Mouse (Mus musculus) embryonic facial prominence, embryonic 12.5 days (tissue): ENCODE measurements around the gene Anxa11. TPM values are rescaled to one million over a fixed set of nuclear protein-coding genes. Genes with fewer than 3 reads are reported as not detected.
"Not testable (repeated sequence)": the region's sequence is repeated elsewhere in the genome, so short reads cannot be mapped to it uniquely, and the experiment has no call there.

Experiments used
- ATAC-seq: fragments of 200-750 bp; cut with Nextera tagmentation; 2 replicates; pipeline ENCODE4 v1.8.0; 2017; ENCODE audit not compliant: insufficient number of reproducible peaks, insufficient read depth, low FRiP score, low TSS enrichment
- H3K27ac ChIP-seq: fragments of 300-500 bp; sonication (generic); 2 replicates; pipeline ENCODE4 v1.5.1; 2016; ENCODE audit warnings: mild to moderate bottlenecking
- H3K27me3 ChIP-seq: fragments of 300-500 bp; sonication (generic); 2 replicates; pipeline ENCODE4 v1.6.1; 2016; ENCODE audit warnings: mild to moderate bottlenecking, moderate library complexity
- H3K36me3 ChIP-seq: fragments of 300-500 bp; sonication (generic); 2 replicates; pipeline ENCODE4 v1.6.1; 2016; ENCODE audit warnings: mild to moderate bottlenecking
- H3K4me1 ChIP-seq: fragments of 300-500 bp; sonication (generic); 2 replicates; pipeline ENCODE4 v1.6.1; 2016
- H3K4me2 ChIP-seq: fragments of 300-500 bp; sonication (generic); replicated peaks from 2 replicates; pipeline ENCODE4 v1.6.1; 2016; ENCODE audit warnings: mild to moderate bottlenecking, moderate library complexity
- H3K4me3 ChIP-seq: fragments of 300-500 bp; sonication (generic); 2 replicates; pipeline ENCODE4 v1.5.1; 2016; ENCODE audit warnings: mild to moderate bottlenecking
- H3K9ac ChIP-seq: fragments of 300-500 bp; sonication (generic); 2 replicates; pipeline ENCODE4 v1.6.1; 2016; ENCODE audit warnings: mild to moderate bottlenecking, moderate library complexity
- H3K9me3 ChIP-seq: fragments of 300-500 bp; sonication (generic); 2 replicates; pipeline ENCODE4 v1.6.1; 2016; ENCODE audit warnings: mild to moderate bottlenecking, moderate library complexity
- WGBS: fragments of 180-500 bp; shearing (Covaris S2); methylation state at CpG from one replicate; pipeline ENCODE4 v1.1.7; 2016; 5-methylcytosine and 5-hydroxymethylcytosine counted together
- polyA plus RNA-seq: library from polyadenylated mRNA; unstranded; fragments of >200 nt; fragmentation: Nextera tagmentation; extraction: Ambion mirVana; gene quantifications from 2 replicates; pipeline ENCODE4 v1.2.1, GENCODE M21; 2016

Anxa11 gene
- polyA plus RNA-seq = 9.8 and 14.4 TPM in 2 replicates

DNA sequence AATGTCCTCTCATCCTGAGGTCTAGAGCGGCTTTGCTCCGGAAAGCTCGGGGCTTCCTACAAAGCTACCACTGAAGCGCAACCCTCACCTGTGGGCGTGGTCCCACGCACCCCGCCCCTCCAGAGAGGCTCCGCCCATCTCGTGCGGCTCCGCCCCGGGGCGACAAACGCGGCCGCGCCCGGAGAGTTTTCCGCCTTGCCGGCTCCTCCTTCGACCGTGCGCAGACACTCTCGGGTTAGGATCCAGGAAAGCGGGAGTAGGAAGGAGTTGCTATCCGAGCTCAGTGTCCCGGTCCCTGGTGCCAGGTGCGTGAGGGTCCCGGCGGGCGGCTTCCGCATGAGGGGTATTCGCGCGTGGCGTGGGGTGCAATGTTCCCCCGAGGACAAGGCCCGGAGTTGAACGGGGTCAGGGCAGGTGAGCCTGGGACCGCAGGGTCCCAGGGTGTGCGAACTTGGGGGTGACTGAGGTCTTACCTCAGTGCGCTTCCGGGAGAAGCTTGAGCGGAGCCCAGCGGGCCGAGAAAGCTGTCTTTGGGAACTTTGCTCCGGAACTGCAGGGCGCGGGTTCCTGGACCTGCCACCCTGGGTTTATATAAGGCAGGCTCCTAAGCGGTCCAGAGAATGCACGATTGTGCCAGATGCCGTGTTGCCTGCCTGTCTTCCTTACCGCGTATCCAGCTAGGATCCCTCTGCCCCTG lies at the start of gene Anxa11:
TSS of gene Anxa11 (plus strand) at position 166 of the 697 bp plus-strand sequence.
- Histone ChIP-seq H3K36me3 (no peaks in the 10 kb centered on the region), H3K27ac (no peak within 1 kb of the TSS), H3K4me2 (peak within 1 kb of the TSS; percentile 98), H3K27me3 (peaks cover 22% of the 10 kb centered on the region), H3K4me3 (peak within 1 kb of the TSS; percentile 64), H3K4me1 (peaks cover 13% of the 10 kb centered on the region; the same call in 1 of the 2 replicates), H3K9ac (peak within 1 kb of the TSS; percentile 54), H3K9me3 (no peaks in the 10 kb centered on the region)
- under 1% methylated on average over 54 of the region's 54 CpGs for WGBS
- peak; percentile 70; the same call in 1 of the 2 replicates for ATAC-seq

DNA sequence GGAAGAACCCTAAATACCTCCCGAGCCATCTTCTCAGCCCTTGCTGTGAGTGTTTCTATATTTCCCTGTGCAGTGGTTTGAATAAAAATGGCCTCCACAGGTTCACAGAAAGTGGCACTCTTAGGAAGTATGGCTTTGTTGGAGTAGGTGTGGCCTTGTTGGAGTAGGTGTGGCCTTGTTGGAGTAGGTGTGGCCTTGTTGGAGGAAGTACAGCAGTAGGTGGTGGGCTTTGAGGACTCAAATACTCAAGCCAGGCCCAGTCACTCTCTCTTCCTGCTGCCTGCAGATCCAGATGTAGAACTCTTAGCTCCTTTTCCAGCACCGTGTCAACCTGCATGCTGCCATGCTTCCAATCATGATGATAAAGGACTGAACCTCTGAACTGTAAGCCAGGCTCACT lies 47.6 kb upstream of the Anxa11 start:
- no peak overlapping the region for H3K4me3 ChIP-seq
- no peak overlapping the region for H3K4me2 ChIP-seq
- ATAC-seq = no peak
- 0 out of 2 replicates have a peak overlapping the region, but pooled peaks have one; percentile 90 for H3K27ac ChIP-seq
- WGBS = 98% methylated on average over 2 of the region's 2 CpGs
- H3K9me3 ChIP-seq = no peaks in the 10 kb centered on the region
- H3K9ac ChIP-seq = no peak overlapping the region
- H3K4me1 ChIP-seq = peaks cover 22% of the 10 kb centered on the region
- H3K27me3 ChIP-seq = no peaks in the 10 kb centered on the region
- H3K36me3 ChIP-seq = no peaks in the 10 kb centered on the region

DNA sequence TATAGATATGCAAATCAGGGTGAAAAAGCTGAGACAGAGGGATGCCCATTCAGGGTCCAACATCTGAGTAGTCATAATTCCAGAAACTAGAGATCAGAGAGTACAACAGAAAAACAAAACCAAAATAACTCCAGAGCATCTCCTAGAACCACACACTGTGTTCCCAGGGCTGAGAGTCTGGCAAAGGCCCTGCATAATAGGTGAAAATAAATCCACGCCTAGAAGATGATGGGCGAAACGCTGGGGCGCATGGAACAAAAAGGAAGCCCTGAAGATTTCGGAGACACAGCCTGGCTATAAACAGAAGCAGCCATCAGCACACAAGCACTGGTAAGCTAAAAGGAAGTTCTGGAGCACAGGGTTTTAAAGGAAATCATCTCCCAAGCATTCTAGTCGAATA lies 46.9 kb upstream of the Anxa11 start:
- 64% methylated on average over 6 of the region's 6 CpGs for WGBS
- H3K9me3 ChIP-seq = no peaks in the 10 kb centered on the region
- ATAC-seq = no peak
- H3K9ac ChIP-seq = no peak overlapping the region
- peaks cover 26% of the 10 kb centered on the region for H3K4me1 ChIP-seq
- H3K27ac ChIP-seq = peak overlapping the region; percentile 90
- H3K36me3 ChIP-seq = no peaks in the 10 kb centered on the region
- H3K27me3 ChIP-seq = no peaks in the 10 kb centered on the region
- H3K4me2 ChIP-seq = no peak overlapping the region
- H3K4me3 ChIP-seq = no peak overlapping the region

DNA sequence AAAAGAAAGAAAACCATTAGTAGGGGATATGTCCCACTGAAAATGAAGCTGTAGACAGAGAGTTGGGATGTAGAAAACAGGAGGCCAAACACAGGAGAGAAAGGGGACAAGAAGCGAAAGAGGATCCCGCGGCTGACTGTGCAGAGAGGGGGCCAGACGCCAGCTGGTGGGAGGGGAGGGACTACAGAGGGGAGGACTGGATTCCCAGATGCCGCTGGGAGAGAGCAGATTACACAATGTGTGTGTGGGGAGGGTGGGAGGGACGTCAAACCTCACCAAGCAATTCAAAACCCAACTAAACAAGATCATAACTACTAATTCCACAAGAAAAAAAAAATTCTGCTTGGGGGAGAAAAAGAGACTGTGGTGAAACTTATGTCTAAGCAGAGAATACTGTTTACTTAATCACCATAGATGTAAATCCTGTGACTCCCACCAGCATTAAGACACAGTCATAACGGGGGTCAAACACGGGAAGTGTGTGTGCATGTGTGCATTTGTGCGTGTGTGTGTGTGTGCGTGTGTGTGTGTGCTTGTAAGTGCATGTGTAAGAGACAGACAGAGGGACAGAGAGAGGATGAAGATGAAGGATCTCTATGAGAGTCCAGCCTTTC lies 46.3 kb upstream of the Anxa11 start:
- no peaks in the 10 kb centered on the region for H3K9me3 ChIP-seq
- no peaks in the 10 kb centered on the region for H3K27me3 ChIP-seq
- peaks cover 27% of the 10 kb centered on the region for H3K4me1 ChIP-seq
- H3K4me3 ChIP-seq = no peak overlapping the region
- H3K9ac ChIP-seq = no peak overlapping the region
- no peaks in the 10 kb centered on the region for H3K36me3 ChIP-seq
- peak overlapping the region; percentile 90 for H3K27ac ChIP-seq
- WGBS = 26% methylated on average over 10 of the region's 10 CpGs
- peak; percentile 76 for ATAC-seq
- H3K4me2 ChIP-seq = no peak overlapping the region; the same call in 1 of the 2 replicates

DNA sequence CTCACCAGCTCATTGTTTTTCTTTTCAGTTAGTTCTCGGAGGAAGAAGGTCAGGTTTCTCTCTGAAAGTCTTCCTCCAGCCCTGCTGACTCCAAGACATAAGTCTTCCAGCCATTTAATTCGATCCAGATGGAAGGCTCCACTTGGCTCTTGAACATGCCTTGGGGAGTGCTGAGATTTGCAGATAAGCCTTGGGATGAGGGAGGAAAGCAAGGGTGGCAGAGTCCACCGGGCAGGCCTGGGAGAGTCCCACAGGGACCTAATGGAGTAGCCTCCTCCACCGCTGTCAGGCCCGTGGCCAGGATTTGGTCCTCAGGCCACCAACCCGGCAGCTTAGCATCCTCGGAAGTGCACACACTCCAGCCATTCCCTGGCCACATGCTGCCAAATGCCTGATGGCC lies 45.3 kb upstream of the Anxa11 start:
- Histone ChIP-seq H3K27me3 (no peaks in the 10 kb centered on the region), H3K4me2 (no peak overlapping the region), H3K4me3 (no peak overlapping the region), H3K4me1 (peaks cover 27% of the 10 kb centered on the region), H3K9ac (no peak overlapping the region), H3K36me3 (no peaks in the 10 kb centered on the region), H3K9me3 (no peaks in the 10 kb centered on the region), H3K27ac (peak overlapping the region; percentile 90)
- WGBS = 18% methylated on average over 7 of the region's 7 CpGs
- ATAC-seq = no peak

DNA sequence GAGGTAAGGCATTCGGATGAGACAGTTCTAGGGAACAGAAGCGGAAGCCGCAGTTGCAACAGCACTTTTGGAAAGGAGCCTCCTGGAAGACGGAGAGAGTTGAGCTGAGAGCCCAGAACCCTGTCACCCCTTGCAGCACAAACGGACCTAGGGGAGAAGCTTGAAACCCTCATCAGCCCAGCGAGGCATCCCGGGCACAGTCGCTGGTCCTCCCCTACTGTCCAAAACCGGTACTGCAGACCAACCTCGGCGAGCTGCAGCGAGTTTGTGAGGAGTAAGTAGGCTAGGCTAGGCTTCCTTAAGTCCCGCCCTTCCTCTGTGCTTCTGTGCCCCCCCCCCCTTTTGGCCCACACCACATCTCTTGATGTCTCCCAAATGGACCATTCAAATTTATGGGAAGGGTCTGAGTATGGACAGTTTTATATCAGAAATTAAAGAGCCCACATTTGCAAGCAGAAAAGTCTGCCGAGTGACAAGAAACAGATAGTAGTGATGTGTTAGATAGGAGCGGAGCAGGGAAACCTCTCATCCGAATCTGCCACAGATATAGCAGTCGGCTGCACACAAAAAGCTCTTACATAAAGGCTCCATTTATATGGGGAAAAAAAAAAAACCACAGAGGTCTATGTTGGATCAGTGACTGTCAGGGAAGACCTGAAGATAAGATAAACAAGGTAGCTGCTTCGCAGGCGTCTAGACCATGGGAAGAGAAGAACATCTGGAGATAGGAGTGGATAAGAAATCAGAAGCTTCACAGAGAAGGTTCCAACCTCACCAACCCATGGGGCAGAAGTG lies 41.6 kb upstream of the Anxa11 start:
- Histone ChIP-seq H3K4me2 (peak overlapping the region; percentile 22; the same call in 1 of the 2 replicates), H3K9ac (no peak overlapping the region), H3K36me3 (no peaks in the 10 kb centered on the region), H3K27ac (no peak overlapping the region), H3K9me3 (no peaks in the 10 kb centered on the region), H3K27me3 (no peaks in the 10 kb centered on the region), H3K4me1 (peaks cover 35% of the 10 kb centered on the region), H3K4me3 (no peak overlapping the region)
- 29% methylated on average over 19 of the region's 19 CpGs for WGBS
- ATAC-seq = no peak

DNA sequence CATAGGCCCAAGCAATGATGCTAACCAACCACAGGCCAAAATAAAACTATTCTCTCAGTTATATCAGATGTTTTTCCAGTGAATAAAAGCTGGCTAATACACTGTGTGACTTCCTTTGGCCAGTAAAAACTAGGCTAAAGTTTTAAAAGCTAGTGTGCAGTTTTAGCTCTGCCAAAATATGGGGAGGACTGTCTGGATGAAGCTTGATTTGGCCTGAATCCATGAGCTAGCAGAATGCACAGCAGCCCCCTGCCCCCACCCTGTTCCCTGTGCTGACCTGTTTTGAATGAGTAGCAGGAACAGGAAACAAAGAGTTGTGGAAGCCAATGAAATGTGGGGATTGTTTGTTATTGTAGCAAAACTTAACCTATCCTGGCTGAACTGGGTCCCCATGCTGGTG lies 39.4 kb upstream of the Anxa11 start:
- H3K36me3 ChIP-seq = no peaks in the 10 kb centered on the region
- H3K9me3 ChIP-seq = no peaks in the 10 kb centered on the region
- H3K9ac ChIP-seq = no peak overlapping the region
- H3K27ac ChIP-seq = no peak overlapping the region
- H3K4me2 ChIP-seq = no peak overlapping the region
- ATAC-seq = no peak
- H3K4me1 ChIP-seq = peaks cover 19% of the 10 kb centered on the region; the same call in 1 of the 2 replicates
- H3K4me3 ChIP-seq = no peak overlapping the region
- no peaks in the 10 kb centered on the region for H3K27me3 ChIP-seq

DNA sequence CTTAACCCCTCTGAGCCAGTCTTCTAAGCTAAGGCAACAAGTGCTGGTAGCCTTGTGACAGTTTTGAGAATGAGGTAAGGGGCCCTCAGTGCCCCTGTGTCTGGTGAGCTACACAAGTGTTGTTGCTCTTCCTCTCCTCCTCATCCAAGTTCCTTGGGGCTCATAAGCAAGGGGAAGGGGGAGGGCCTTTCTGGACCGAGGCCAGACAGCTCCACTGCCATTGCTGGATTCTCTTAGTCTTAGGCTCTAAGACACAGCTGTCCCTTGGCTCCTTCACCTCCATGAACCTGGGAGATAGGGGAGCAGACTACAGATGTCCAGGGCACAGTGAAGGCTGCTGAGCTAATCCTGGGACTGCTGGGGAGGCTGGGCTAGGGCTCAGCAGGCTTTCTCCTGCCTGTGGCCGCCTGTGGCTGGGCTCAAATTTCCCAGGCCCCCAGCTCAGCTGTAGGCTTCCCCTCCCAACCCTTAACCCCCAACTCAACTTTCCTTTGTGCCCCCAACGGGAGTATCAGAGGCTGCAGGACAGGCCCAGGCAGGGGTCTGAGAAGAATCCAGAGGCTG lies 38.6 kb upstream of the Anxa11 start:
- 25% methylated on average over 3 of the region's 3 CpGs for WGBS
- peak; percentile 58 for ATAC-seq

DNA sequence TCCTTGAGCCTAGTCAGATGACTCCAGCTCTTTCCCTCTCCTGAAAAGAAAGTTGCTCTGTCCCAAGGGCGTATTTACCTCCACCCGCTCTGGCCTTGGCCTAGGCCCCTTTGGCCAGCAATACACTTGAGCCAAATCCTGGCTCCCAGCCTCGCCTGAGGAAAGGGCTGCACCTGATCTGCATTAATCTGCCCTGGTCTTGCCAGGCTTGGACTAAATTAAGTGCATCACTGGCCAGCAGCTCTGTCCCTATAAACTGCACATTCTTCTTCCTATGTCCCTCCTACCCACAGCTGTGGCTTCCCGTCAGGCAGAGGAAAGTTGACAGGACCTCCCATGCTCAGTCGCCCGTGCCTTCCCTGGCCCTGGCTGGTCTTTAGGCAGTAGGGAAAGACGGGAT lies 36.1 kb upstream of the Anxa11 start:
- Histone ChIP-seq H3K4me1 (peaks cover 12% of the 10 kb centered on the region; the same call in 1 of the 2 replicates), H3K4me3 (no peak overlapping the region), H3K36me3 (no peaks in the 10 kb centered on the region), H3K4me2 (no peak overlapping the region), H3K27me3 (no peaks in the 10 kb centered on the region), H3K27ac (0 out of 2 replicates have a peak overlapping the region, but pooled peaks have one; percentile 26), H3K9ac (no peak overlapping the region), H3K9me3 (no peaks in the 10 kb centered on the region)
- 53% methylated on average over 7 of the region's 7 CpGs for WGBS
- ATAC-seq = no peak

More for the DNA sequence above, 38.6 kb upstream of the Anxa11 start:
- Histone ChIP-seq H3K27me3 (no peaks in the 10 kb centered on the region), H3K27ac (peak overlapping the region; percentile 24; the same call in 1 of the 2 replicates), H3K9ac (no peak overlapping the region), H3K4me1 (peaks cover 19% of the 10 kb centered on the region; the same call in 1 of the 2 replicates), H3K36me3 (no peaks in the 10 kb centered on the region), H3K4me2 (no peak overlapping the region), H3K4me3 (no peak overlapping the region), H3K9me3 (no peaks in the 10 kb centered on the region)

DNA sequence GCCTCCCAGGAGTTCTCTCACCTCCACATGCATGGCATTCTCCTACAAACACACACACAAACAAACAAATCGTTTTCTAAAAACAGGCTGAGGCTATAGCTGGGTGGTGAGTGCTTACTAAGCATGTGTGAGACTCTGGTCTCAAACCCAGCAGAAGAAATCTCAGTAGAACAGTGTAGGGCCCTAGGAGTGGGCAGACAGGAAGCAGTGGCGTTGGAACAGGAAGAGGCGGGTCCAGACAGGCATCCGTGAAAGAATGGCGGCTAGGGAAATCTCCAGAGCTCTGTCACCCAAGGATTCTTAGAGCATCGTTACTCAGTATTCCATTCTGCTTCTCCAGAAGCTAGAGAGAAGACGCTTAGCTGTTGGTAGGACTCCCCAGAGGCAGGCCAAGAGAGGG lies 35.4 kb upstream of the Anxa11 start:
- Histone ChIP-seq H3K27me3 (no peaks in the 10 kb centered on the region), H3K4me2 (no peak overlapping the region), H3K4me1 (peaks cover 12% of the 10 kb centered on the region; the same call in 1 of the 2 replicates), H3K27ac (no peak overlapping the region), H3K9ac (no peak overlapping the region), H3K4me3 (no peak overlapping the region), H3K9me3 (no peaks in the 10 kb centered on the region), H3K36me3 (no peaks in the 10 kb centered on the region)
- no peak for ATAC-seq
- 89% methylated on average over 7 of the region's 7 CpGs for WGBS

DNA sequence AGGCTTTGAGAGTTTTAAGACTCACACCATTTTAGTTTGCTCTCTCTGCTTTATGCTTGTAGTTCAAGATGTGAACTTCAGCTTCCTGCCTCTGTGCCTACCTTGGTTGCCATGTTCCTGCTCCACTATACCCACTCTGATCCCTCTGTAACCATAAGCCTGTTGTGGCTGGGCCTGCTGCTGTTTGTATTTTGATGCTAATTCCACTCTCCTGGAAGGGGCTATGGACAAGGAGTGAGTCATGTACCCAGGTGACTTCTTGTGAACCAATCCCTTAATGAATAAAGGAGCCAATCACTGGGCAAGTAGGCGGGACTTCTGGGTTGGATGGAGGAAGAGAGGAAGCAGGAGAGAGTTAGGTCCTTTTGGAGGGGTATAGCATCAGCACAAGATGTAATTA lies 30.9 kb upstream of the Anxa11 start:
- H3K4me1 ChIP-seq, ATAC-seq, H3K9me3 ChIP-seq, H3K36me3 ChIP-seq, H3K27ac ChIP-seq, H3K9ac ChIP-seq, H3K27me3 ChIP-seq, H3K4me2 ChIP-seq, H3K4me3 ChIP-seq: not testable (repeated sequence)
- 72% methylated on average over 1 of the region's 1 CpGs for WGBS
